Mouse (Mus musculus) MEL-GATA-1-ER (cell line): ENCODE measurements at regions not wholly inside any gene's neighbourhood (a gene's known extent, or its start where the extent isn't known, plus 50 kb on each side); places are given as distances from the start of the nearest gene placed in this dataset.
"Not testable (repeated sequence)": the region's sequence is repeated elsewhere in the genome, so short reads cannot be mapped to it uniquely, and the experiment has no call there.

Source experiments
- DNase-seq: peaks from one replicate; pipeline ENCODE4 v3.0.0-alpha.2; 2012; ENCODE audit warnings: low read depth; ENCODE audit errors: extremely low read depth

DNA sequence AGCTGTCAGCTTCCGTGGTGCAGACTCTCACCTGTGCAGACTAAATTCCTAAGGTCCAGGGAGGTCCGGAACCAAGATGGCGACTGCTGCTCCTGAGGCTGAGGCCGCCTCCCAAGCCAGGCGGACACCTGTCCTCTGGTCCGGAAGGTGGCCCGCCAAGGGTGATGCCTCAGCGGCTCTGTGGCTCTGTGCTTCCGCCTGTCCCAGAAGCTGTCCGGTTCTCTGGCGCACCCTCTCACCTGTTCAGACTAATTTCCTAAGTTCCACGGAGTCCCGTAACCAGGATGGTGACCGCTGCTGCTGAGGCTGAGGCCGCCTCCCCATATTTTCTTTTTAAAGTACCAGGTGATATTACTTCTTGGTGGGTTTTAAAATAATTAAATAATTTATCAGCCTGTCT, 65.4 kb upstream of the B3galnt2 start:
- not testable (repeated sequence) for DNase-seq

DNA sequence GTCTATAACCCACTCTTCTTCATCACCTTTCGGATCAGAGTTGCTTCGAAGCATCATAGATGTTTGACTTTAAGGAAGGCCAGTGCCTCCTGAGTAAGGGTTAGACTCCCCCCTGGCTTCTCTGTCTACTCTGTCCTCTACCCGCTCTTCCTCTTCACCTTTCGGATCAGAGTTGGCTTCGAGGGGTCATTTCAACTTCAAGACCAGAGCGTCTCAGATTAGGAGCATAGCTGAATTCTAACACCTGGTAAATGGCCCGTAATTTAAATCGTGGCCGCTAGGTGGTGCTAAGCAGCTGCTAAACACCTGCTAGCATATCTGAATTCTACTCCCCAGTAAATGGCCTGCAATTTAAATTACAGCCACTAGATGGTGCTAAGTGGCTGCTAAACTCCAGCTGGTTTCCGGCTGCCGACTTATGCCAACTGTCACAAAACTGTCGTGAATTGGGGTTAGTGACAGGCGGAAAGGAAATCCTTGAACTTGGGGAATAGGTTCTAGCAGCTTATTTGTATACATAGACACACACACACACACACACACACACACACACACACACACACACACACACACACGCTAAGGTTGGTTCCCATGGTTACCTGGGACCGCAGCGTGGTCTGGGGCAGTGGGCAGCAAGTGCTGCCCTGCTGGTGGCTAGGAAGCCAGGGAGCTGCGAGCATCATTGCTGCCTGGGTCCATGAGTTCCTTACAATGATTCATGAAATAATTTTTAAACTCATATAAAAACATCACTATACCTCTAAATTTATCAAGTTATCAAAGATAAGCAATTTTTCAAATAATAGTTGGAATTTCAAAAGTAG, 64.8 kb upstream of the B3galnt2 start:
- peak; percentile 94 for DNase-seq

DNA sequence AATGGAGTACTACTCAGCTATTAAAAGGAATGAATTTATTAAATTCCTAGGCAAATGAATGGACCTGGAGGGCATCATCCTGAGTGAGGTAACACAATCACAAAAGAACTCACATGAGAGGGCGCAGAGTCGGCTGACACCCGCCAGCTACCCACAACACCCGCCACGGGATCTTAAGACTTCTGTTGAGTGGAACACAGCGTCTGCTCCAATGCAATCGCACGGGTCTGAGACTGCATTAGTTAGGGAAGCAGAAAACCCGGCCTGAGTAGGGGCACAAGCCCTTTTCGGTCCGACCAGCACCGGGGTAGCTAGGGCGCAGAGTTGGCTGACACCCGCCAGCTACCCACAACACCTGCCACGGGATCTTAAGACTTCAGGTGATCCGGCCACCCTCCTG, 52.1 kb upstream of the B3galnt2 start:
- not testable (repeated sequence) for DNase-seq
